Mouse (Mus musculus): ENCODE measurements around the gene Cope. TPM values are rescaled to one million over a fixed set of nuclear protein-coding genes. Genes with fewer than 3 reads are reported as not detected.
A peak's percentile ranks its signal among the peaks of the same experiment; 100 is the strongest.

The Cope gene
- total RNA-seq, 4 experiments from 2014 or later: 123 to 154 (median 139) TPM

DNA sequence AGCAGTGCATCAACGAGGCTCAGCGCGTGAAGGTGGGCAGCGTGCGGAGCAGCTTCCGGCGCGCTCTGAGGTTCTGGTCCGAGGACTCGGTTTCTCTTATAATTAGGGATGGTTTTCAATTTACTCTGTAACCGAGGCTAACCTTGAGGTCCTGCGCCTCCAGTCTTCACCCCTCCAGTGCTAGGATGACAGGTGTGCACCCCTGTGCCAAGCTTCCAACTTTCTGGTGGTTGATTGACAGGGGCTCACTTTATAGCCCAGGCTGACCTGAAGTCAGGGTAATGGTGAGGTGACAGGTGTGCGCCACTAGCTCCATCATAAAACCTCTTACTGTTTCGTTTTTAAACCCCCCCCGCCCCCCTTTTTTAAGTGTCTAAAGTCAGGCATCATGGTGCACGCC is 583 bp downstream of the Cope start:
- DNase-seq (ENCODE audit: low spot score in 2 of 2): no peak

DNA sequence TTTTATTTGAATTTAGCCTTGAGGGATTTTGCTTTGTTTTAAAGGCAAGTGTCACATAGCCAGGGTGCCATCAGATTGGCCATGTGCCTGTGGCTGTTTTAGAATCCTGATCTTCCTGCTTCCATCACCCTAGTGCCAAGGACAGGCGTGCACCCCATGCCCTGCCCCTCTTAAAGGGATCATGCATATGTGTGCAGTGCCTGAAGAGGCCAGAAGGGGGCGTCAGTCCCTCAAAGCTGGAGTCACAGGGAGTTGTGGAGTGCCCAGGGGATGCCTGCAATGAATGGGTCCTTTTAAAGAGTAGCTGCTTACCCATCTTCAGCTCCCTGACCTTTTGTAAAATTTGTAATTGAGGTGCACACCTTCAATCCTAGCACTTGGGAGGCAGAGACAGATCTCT is 7.0 kb downstream of the Cope start:
- DNase-seq (ENCODE audit: low spot score in 2 of 2): no peak

DNA sequence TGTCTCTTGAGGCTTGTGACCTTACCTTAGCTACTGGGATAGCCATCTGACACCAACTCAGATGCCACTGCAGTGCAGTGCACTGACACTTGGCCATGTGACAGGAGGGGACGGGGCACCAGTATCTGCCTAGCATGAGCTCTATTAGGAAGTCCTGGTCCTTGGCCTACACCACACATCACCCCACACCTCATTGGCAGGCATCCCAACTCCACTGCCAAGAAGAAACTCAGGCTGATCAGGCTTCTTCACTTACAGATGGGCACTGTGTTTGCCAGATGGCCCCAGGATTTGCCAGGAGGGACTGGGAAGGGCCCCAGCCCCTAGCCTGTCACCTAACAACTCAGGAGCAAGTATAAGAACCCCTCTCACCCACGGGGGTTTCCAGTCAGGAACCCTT is 11.1 kb downstream of the Cope start:
- DNase-seq (ENCODE audit: low spot score in 2 of 2): no peak

DNA sequence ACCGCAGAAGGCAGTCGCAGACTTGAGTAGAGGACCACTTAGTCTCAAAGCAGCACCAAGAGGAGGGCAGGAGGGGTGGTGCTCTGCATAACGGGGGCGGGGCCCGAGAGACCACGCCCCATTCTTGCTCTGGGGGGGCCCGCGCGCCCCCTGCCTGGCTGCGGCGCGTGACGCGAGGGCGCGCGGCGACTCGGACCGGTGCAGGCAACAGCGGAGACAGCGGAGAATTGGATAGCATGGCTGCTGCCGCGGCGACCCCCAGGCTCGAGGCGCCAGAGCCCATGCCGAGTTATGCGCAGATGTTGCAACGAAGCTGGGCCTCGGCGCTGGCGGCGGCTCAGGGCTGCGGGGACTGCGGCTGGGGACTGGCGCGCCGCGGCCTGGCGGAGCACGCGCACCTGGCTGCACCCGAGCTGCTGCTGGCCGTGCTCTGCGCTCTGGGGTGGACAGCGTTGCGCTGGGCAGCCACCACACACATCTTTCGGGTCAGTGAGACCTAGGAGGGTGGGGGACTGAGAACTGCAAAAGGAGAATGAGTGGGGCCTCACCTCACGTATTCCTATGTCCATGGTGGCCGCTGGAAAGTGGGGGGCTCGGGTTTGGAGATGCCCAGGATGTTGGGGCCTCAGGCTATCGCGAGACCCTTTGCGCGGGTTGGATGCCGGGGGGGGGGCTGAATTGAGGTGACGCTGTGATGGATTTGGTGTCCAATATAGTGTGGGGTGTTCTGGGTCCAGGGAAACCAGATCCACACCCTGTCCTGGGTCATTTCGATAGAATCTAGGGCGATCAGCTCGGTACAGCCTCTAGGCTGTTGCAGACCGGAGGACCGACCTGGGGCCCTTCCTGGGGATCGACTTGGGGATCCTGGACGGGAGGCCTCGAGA is 13.5 kb downstream of the Cope start, which contains the start of gene Cers1:
Gene Cers1 (plus strand): TSS at position 152 of the 887 bp plus-strand sequence.
- peak; percentile 67 to 80 for DNase-seq (ENCODE audit: low spot score in 2 of 2)

DNA sequence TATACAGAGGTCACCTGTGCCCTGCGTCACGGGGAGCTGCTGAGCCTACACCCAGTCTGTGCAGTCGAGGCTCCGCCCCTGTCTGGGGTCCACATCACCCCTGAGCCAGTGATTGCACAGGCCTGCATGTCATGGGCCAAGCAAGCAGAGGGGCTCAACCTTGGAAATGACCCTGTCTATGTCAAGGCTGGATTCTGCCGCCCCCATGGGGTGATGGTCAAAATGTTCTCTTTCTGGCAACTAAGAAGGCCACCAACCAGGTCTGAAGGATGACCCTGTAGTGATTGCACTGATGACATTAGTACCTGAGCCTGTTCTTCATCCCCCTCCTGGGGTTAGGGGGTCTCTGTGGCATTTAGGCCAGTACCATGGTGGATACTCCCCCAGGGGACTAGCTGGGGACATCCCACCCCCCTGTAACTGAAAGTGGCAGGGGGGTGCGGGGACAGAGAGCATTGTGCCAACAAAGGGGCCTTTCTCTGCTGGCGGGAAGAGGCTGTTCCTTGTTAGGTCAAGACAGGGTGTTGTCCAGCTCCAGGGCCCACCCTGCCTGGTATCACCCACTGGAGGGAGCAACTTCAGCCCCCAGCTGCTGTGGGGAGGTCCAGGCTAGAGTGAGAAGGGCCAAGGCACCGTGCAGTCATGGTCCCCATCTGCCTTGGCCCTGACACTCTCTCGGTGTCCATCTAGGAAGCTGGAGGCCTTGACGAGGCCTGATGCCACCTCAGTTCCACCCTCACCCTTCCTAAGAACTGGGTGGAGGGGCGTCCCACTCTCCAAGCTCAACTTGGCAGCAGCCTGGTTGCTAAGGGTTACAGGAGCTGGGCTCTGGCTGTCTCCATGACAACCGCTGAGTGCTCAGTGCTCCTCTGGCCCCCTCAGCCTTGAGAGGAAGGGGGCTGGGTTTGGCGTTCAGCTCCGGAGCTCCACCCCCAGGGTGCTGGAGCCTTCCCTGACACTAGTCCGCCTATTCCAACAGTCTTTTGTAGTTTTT is 14.5 kb downstream of the Cope start:
- peak; percentile 48 to 95 for DNase-seq (ENCODE audit: low spot score in 2 of 2)

DNA sequence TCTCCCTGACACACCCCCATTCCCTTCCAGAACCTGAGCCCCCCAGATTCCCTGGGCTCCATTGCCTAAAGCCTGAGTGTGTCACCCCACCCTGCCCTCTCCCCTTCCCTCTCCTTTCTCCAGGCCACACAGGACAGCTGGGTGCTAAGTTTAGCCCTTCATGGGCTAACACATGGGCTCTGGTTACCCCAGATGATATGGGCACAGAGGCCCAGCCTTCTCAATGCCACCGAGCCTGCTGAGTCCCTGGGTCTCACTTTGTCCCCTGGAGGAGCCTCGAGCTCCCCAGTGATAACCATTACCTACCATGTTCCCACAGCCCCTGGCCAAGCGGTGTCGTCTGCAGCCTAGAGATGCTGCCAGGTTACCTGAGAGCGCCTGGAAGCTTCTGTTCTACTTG is 15.6 kb downstream of the Cope start:
- DNase-seq (ENCODE audit: low spot score in 2 of 2): no peak

DNA sequence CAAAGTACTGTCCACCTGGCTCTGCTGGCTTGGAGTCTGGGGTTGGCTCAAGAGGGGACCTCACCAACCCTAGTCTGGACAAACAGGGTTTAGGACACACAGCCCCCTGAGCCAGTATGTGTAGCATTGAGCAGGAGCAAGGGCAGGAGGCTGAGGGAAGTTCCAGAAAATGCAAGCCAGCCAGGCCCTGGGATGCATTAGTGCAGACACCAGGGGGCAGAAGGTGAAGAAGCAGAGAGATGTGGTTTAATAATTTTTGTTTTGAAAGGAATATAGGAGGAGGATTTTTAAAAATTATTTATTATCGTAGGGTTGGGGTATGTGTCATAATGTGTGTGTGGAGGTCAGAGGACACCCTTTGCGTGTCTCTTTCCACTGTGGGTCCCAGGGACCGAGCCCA is 21.4 kb downstream of the Cope start:
- DNase-seq (ENCODE audit: low spot score in 2 of 2): no peak

DNA sequence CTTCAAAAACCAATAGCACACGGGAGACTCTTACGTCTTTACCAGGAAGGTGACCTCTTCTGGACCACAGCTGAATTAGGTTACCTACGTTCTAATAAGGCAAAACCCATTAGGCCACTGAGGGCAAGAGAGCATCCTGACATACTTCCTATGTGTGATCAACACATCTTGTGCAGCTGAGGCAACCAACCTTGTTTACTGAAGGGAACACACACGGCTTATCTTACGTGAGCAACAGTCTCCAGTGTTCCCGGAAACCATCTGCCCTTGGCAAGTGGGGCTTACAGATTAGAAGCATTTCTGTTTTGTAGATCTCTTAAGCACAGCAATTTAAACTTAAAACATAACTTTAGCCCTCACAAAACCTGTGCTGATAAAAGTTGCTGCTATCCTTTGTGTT is 25.2 kb downstream of the Cope start:
- no peak for DNase-seq (ENCODE audit: low spot score in 2 of 2)

DNA sequence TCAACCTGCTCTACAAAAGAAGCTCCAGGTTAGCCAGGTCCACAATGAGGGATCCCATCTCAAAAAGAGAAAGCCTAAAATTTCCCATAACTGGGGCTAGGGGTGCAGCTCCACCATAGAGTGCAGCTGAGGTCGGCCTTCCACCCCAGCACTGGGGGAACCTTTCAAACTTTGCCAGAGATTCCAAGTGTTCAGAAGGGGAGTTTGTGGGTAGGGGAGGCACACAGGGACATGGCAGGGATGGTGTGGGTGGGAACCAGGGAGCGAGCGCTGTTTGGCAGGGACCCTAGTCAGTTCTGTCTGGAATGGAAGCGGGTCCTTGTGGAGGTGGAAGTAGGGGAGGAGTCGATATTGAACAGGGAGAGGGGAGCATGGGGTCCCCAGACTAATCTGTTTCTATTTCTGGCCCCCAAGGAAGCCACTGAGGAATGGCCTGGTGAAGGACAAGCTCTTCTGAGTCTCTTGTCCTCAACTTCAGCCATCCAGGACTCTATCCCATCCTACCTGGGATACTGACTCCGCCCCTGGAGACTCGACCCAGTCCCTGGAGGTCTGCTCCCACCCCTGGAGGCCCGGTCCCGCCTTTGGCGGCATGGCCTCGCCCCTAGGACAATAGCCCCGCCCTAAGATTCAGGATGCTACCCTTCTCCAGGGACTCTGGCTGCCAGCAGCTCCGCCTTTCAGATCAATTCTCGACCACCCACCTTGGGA is 27.0 kb downstream of the Cope start, which contains the start of gene Gdf1:
Gene Gdf1 (plus strand): TSS at position 694 of the 711 bp plus-strand sequence.
- DNase-seq (ENCODE audit: low spot score in 2 of 2): no peak

DNA sequence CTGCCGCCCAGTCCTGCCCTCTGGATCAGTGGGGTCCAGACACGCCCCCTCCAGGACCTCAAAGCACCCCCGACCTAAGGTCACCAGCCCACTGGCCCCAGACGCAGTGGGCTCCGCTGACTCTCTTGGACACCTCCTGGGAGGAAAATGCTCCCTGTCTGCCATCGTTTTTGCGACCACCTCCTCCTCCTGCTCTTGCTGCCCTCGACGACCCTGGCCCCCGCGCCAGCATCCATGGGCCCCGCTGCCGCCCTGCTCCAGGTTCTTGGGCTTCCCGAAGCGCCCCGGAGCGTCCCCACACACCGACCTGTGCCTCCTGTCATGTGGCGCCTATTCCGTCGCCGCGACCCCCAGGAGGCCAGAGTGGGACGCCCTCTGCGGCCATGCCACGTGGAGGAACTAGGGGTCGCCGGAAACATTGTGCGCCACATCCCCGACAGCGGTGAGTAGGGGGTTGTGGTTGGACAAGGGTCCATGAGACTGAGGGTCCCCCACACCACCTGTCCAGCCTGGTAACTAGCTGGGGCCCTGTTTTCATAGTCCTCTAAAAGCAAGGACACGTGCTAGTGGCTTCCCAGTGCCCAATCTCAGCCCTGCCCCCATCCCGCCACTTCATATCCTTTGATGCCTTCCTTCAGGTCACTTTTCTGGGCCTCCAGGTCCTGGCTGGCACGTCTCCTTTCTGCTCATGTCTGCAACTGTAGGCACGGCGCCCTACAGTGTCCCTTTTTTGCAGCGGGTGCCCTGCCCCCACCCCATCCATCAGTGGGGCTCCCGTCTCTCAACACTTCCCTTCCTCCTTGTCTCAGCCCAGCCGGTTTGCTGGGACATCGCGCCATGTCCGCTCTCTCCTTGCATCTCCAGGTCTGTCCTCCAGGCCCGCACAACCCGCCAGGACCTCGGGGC is 27.8 kb downstream of the Cope start:
- peak in 1 of 2 experiments; percentile 32 for DNase-seq (ENCODE audit: low spot score in 2 of 2)

DNA sequence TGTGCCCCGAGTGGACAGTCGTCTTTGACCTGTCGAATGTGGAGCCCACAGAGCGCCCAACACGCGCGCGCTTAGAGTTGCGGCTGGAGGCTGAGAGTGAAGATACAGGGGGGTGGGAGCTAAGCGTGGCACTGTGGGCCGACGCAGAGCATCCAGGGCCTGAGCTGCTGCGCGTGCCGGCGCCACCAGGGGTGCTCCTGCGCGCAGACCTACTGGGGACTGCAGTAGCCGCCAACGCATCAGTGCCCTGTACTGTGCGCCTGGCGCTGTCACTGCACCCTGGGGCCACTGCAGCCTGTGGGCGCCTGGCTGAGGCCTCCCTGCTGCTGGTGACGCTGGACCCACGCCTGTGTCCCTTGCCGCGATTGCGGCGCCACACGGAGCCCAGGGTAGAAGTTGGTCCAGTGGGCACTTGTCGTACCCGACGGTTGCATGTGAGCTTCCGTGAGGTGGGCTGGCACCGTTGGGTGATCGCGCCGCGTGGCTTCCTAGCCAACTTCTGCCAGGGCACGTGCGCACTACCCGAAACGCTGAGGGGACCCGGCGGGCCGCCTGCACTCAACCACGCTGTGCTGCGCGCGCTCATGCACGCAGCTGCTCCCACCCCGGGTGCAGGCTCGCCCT is 28.5 kb downstream of the Cope start:
- peak; percentile 60 to 76 for DNase-seq (ENCODE audit: low spot score in 2 of 2)

DNA sequence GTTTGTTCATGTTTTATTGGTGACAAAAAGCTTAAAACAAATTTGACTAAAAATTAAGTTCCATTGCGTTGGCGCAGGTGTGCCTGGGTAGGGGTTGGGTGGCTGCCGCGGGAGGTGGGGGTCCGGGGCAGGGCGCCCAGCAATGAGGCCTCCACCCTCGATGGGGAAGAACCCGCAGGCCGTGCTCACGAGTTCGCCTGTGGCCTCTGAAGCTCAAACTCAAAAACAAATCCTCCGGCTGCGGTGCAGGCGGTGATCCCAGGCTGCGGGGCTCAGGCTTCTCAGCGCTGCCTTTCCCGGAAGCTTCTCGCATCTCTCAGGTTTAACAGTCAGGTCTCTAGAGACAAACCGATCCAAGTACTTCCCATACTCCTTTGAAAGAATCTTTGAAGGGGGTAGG is 29.2 kb downstream of the Cope start:
- no peak for DNase-seq (ENCODE audit: low spot score in 2 of 2)

DNA sequence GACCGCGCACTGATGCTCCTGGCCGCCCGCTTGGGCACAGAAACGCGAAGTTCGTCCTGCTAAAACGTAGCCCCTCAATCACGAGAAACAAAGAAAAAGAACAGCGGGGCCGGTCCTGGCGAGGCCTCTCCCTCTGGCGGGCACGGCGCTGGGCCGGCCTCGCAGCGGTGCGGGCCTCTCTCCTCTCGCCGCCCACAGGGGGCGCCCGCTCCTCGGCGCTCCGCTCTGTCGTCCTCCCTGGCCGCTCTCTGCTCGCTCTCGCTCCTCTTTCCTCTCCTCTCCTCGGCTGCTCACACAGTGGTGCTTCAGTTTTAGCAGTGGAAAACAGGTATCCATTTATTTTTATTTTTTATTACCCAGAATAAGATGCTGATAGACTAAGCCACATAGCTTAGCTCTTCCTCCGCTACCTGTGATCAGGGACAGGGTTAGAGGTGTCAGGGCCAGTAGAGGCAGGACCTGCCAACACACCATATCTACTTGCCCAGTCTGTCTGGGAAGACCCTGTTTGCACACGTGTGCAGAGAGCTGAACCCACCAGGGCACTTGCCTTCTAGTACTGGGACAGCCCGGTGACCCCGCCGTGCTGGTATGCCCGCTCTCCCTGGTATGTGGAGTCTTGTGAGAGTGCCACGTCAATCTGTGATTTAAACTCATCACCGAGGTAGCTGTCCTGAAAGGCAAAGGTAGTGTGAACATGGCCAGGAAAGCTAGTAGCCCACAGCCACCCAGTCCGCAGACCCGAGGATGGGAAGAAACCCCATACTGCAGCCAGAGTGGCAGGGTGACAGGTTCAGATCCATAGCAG is 30.0 kb downstream of the Cope start:
- DNase-seq (ENCODE audit: low spot score in 2 of 2): peak; percentile 57 to 60

DNA sequence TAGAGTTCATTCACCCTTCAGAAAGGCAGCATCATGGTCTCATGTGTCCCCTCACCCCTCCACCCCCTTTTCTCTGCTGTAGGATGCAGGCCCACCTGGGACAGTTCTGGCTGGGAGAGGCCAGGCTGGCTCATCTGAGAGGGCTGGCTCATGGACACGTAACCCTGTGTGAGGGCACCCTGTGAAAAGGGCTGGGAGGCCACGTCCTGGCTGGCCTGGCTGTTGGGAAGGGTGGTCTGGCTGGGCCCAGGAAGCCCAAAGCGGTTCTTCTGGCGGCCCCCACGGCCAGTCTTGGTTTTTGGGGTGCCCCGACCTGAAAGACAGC is 30.5 kb downstream of the Cope start:
- DNase-seq (ENCODE audit: low spot score in 2 of 2): no peak

DNA sequence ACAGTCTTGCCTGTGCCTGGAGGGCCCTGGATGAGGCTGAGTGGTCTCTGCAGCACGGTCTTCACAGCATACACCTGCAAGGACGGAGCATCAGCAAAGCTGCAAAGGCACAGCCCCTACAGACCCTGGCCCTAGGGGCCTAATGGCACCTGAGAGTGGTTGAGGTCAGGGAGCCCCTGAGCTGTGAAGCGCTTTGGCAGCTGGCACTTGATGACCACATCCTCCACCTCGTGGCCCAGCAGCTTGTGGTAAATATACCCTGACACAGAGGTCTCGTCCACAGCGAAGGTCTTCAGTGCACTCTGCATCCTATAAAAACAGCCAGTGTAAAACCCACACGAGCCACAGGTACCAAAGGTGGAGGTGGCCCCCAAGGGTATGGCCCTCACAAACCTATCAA is 36.6 kb downstream of the Cope start:
- no peak for DNase-seq (ENCODE audit: low spot score in 2 of 2)

DNA sequence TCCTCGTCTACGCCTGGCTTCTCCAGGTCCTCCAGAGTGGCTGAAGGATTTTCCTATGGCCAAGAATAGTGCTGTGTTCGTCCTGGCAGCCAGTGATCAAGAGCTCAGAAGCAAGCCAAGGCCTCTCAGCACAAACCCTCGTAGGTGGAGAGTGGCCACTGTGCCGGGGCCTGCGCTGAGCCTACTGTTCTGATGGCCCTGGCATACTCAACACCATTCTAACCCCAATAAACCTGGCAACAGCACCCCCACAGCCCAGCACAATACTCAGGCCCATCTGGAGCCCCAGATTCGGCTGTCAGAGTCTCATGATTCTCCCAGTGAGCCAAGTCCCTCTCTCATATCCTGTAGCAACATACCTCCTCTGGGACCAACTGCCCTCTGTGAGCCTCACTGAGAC is 38.3 kb downstream of the Cope start:
- DNase-seq (ENCODE audit: low spot score in 2 of 2): no peak

DNA sequence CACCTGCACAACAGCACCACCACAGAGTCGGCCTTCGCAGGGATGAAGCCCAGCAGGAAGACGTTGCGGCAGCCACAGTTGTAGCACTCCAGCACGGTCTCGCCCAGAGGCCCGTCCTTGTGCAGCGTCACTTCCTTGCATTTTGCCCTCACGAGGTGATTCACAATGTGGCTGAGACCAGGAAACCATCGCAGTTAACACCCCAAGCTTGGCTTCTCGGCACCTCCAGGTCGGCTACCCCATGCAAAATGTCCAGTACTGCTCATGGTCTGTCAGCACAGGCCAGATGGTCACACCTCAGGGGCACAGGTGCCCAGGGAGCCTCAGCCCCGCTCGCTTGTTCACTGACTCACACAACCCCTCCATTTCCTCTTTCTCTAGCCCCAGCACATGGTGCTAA is 39.7 kb downstream of the Cope start:
- DNase-seq (ENCODE audit: low spot score in 2 of 2): no peak

DNA sequence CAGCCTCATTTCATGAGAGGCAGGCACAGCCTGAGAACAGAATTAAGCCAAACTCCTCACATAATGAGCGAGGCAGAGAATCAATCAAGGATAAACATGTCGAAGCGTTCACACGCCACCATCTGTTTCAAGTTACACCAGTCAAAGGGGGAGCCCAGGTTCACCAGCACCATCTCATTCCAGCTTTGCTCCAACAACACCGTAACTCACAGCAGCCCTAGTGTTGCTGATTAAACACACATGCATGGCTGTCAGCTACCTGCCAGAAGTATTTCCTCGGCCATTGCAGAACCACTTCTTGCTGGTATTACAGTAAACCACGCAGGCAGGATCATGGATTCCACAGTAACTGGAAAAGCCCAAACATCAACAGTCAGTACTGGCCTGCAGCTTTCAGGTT is 40.8 kb downstream of the Cope start:
- DNase-seq (ENCODE audit: low spot score in 2 of 2): no peak

DNA sequence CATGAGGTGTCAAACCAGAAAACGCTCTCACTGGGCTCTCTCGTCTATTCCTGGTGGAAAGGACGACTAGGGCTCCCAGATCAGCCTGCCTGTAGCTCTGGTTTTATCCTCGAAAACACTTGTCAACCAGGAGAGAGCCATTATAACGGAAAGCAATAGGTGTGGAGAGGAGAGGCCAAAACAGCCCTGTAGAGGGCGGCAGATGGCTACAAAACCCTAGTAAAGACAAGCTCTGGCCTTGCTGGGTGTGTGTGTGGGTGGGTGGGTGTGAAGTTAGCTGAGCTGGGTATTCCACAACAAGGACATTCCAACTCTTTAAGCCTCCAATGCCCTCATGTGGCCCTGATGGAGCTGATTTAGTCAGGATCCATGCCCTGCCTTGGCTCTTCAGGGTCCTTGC is 41.4 kb downstream of the Cope start:
- no peak for DNase-seq (ENCODE audit: low spot score in 2 of 2)
